In the genomic region with DNA sequence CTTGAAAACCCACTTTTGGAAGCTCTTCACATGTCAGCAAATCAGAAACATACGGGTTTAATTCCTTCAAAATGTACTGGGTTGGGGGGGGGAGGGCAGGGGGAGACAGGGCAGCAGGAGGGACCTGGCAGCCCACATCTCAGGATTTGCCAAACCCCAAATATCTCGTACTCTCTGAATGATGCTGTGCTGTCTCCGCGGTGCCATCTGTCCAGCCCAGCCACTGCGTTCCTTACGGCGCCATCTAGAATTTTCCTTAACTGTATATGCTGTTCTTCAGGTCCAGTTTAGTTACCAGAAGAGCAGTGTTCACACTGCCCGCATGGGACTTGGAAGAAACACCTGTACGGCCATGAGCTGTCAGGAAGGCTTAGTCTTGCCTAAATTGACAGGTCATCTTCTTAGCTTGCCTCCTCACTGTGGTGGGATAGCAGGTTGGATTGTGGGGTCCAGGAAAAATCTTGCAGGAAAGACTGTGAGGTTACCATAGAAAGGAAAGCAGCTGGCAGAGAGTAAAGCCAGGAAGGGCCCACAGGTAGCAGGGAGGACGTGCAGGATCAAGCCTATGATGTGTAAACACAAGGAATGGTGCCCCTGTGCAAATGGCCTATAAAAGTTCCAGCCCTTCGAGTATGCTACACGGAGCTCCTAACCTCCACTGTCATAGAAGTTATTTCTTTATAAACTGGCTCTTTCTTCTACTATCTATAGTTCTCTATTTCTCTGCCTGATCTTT, we compare ENCODE assay signal across 20 mouse cellular contexts.
DNase-seq lines count a peak whose midpoint lies in the region; ATAC-seq and TF ChIP-seq lines count a peak whose summit lies in the region.
"Had no signal": no experiment of that assay in that cellular context is flagged by ENCODE, and none has a peak within 500 bp of the region (broad histone marks: within the 10 kb centered on the region; RNA-seq: fewer than 3 reads in every experiment).

No protein-coding gene starts in this region.

- DNase-seq in forebrain, postnatal 0 days = no peak
- peak; percentile 8 for DNase-seq in midbrain, embryonic 11.5 days (ENCODE audit: low spot score, missing footprints)
- DNase-seq in midbrain, postnatal 0 days (ENCODE audit: low spot score) = no peak
- peak; percentile 25 for DNase-seq in embryonic facial prominence, embryonic 14.5 days (ENCODE audit: low spot score)
- no peak for DNase-seq in adrenal gland, postnatal 36 days
- DNase-seq in spleen, adult 12 weeks (ENCODE audit: low spot score) = no peak
- DNase-seq: B cell, adult 2 months; lung, adult 18-20 months; lung, postnatal 14 days; right cerebral cortex, postnatal 14 days; thymus, adult 18-20 months; thymus, postnatal 4 days had no signal

- 84% methylated on average over 12 of the region's 12 CpGs for WGBS in forebrain, postnatal 0 days
- 90% methylated on average over 12 of the region's 12 CpGs for WGBS in forebrain, embryonic 12.5 days
- WGBS in midbrain, embryonic 11.5 days = 92% methylated on average over 12 of the region's 12 CpGs
- WGBS in midbrain, postnatal 0 days = 89% methylated on average over 12 of the region's 12 CpGs
- WGBS in embryonic facial prominence, embryonic 14.5 days = 76% methylated on average over 12 of the region's 12 CpGs

- H3K27ac ChIP-seq in forebrain, postnatal 0 days (ENCODE audit: low read depth, low read length) = no peak overlapping the region
- H3K27ac ChIP-seq in forebrain, embryonic 12.5 days = no peak overlapping the region
- H3K27ac ChIP-seq in midbrain, embryonic 11.5 days (ENCODE audit: low read depth, low read length) = no peak overlapping the region
- H3K27ac ChIP-seq in midbrain, postnatal 0 days (ENCODE audit: low read depth, low read length) = no peak overlapping the region
- no peak overlapping the region for H3K27ac ChIP-seq in embryonic facial prominence, embryonic 14.5 days (replicated peaks; ENCODE audit: low read depth, low read length)
- H3K27ac ChIP-seq: kidney, postnatal 0 days; stomach, embryonic 15.5 days had no signal

- no peaks in the 10 kb centered on the region for H3K36me3 ChIP-seq in forebrain, postnatal 0 days (ENCODE audit: insufficient read depth)
- H3K36me3 ChIP-seq in forebrain, embryonic 12.5 days (replicated peaks) = no peaks in the 10 kb centered on the region
- no peaks in the 10 kb centered on the region for H3K36me3 ChIP-seq in midbrain, embryonic 11.5 days (ENCODE audit: control insufficient read depth, insufficient read depth, low read length)
- no peaks in the 10 kb centered on the region for H3K36me3 ChIP-seq in midbrain, postnatal 0 days (ENCODE audit: insufficient read depth, low read length)
- H3K36me3 ChIP-seq in embryonic facial prominence, embryonic 14.5 days (ENCODE audit: control insufficient read depth, insufficient read depth, low read length) = no peaks in the 10 kb centered on the region
- H3K36me3 ChIP-seq: stomach, embryonic 15.5 days had no signal

- no peaks in the 10 kb centered on the region for H3K9me3 ChIP-seq in forebrain, postnatal 0 days (ENCODE audit: low read length)
- H3K9me3 ChIP-seq in forebrain, embryonic 12.5 days = no peaks in the 10 kb centered on the region
- H3K9me3 ChIP-seq in midbrain, embryonic 11.5 days (ENCODE audit: control insufficient read depth, low read length) = no peaks in the 10 kb centered on the region
- H3K9me3 ChIP-seq in midbrain, postnatal 0 days (ENCODE audit: low read length) = no peaks in the 10 kb centered on the region
- H3K9me3 ChIP-seq in embryonic facial prominence, embryonic 14.5 days (ENCODE audit: control insufficient read depth, low read length) = no peaks in the 10 kb centered on the region
- H3K9me3 ChIP-seq: stomach, embryonic 15.5 days had no signal

- no peak overlapping the region for H3K4me2 ChIP-seq in forebrain, postnatal 0 days (ENCODE audit: low read depth)
- H3K4me2 ChIP-seq in forebrain, embryonic 12.5 days = no peak overlapping the region
- H3K4me2 ChIP-seq in midbrain, embryonic 11.5 days = no peak overlapping the region
- H3K4me2 ChIP-seq in midbrain, postnatal 0 days (ENCODE audit: low read depth, low read length, poor library complexity, severe bottlenecking) = no peak overlapping the region
- H3K4me2 ChIP-seq in embryonic facial prominence, embryonic 14.5 days (ENCODE audit: low read depth, low read length) = no peak overlapping the region
- H3K4me2 ChIP-seq: liver, embryonic 11.5 days; stomach, embryonic 15.5 days had no signal

- H3K9ac ChIP-seq in forebrain, postnatal 0 days = no peak overlapping the region
- no peak overlapping the region for H3K9ac ChIP-seq in forebrain, embryonic 12.5 days
- H3K9ac ChIP-seq in midbrain, embryonic 11.5 days (ENCODE audit: low read length) = no peak overlapping the region
- H3K9ac ChIP-seq in midbrain, postnatal 0 days (replicated peaks; ENCODE audit: low read length, poor library complexity, severe bottlenecking) = no peak overlapping the region
- no peak overlapping the region for H3K9ac ChIP-seq in embryonic facial prominence, embryonic 14.5 days (ENCODE audit: low read depth, low read length)
- H3K9ac ChIP-seq: stomach, embryonic 15.5 days had no signal

- no peak overlapping the region for H3K4me3 ChIP-seq in forebrain, postnatal 0 days (ENCODE audit: low read depth, low read length)
- no peak overlapping the region for H3K4me3 ChIP-seq in forebrain, embryonic 12.5 days (replicated peaks)
- H3K4me3 ChIP-seq in midbrain, embryonic 11.5 days (ENCODE audit: low read depth, low read length) = no peak overlapping the region
- H3K4me3 ChIP-seq in midbrain, postnatal 0 days (ENCODE audit: low read depth, low read length) = no peak overlapping the region
- no peak overlapping the region for H3K4me3 ChIP-seq in embryonic facial prominence, embryonic 14.5 days (ENCODE audit: low read depth, low read length)
- H3K4me3 ChIP-seq: erythroblast, embryonic 14.5 days; stomach, embryonic 15.5 days had no signal

- TF ChIP-seq CTCF in forebrain, postnatal 0 days (IDR thresholded peaks at IDR 0.05; ENCODE audit: low read depth) = no peak
- no peak for TF ChIP-seq CTCF in midbrain, postnatal 0 days (IDR thresholded peaks at IDR 0.05)

- ATAC-seq in forebrain, postnatal 0 days = peak; percentile 34; the same call in 1 of the 2 replicates
- ATAC-seq in forebrain, embryonic 12.5 days (ENCODE audit: low FRiP score) = no peak
- ATAC-seq in midbrain, embryonic 11.5 days (ENCODE audit: low FRiP score) = no peak
- ATAC-seq in midbrain, postnatal 0 days (ENCODE audit: low FRiP score) = no peak
- no peak for ATAC-seq in embryonic facial prominence, embryonic 14.5 days (ENCODE audit: low read depth)
- ATAC-seq: forebrain, embryonic 14.5 days; inflammation-experienced regulatory T-cells, adult 6 months; midbrain, embryonic 16.5 days had no signal

- H3K27me3 ChIP-seq in forebrain, postnatal 0 days (ENCODE audit: insufficient read depth, low read length) = no peaks in the 10 kb centered on the region
- peaks cover 13% of the 10 kb centered on the region for H3K27me3 ChIP-seq in forebrain, embryonic 12.5 days
- no peaks in the 10 kb centered on the region for H3K27me3 ChIP-seq in midbrain, embryonic 11.5 days (ENCODE audit: control insufficient read depth, insufficient read depth, low read length)
- H3K27me3 ChIP-seq in midbrain, postnatal 0 days (ENCODE audit: insufficient read depth, low read length) = no peaks in the 10 kb centered on the region
- H3K27me3 ChIP-seq in embryonic facial prominence, embryonic 14.5 days (replicated peaks; ENCODE audit: control insufficient read depth, insufficient read depth, low read length) = no peaks in the 10 kb centered on the region
- H3K27me3 ChIP-seq: stomach, embryonic 15.5 days had no signal

- H3K4me1 ChIP-seq in forebrain, postnatal 0 days (ENCODE audit: insufficient read depth) = no peaks in the 10 kb centered on the region
- H3K4me1 ChIP-seq in forebrain, embryonic 12.5 days = peaks cover 15% of the 10 kb centered on the region
- H3K4me1 ChIP-seq in midbrain, embryonic 11.5 days (ENCODE audit: control insufficient read depth, insufficient read depth, low read length) = no peaks in the 10 kb centered on the region
- H3K4me1 ChIP-seq in midbrain, postnatal 0 days (ENCODE audit: insufficient read depth, low read length) = no peaks in the 10 kb centered on the region
- peaks cover 14% of the 10 kb centered on the region for H3K4me1 ChIP-seq in embryonic facial prominence, embryonic 14.5 days (ENCODE audit: control insufficient read depth, insufficient read depth, low read length)
- H3K4me1 ChIP-seq: stomach, embryonic 15.5 days had no signal

Comparison
In these comparisons a context has a peak if more than half of its experiments do, and no peak if none do; other contexts are left out.
1. DNase-seq: peak in midbrain, embryonic 11.5 days (single experiment) and embryonic facial prominence, embryonic 14.5 days (single experiment); none in forebrain, postnatal 0 days (single experiment), midbrain, postnatal 0 days (single experiment), adrenal gland, postnatal 36 days (0 of 2) and spleen, adult 12 weeks (single experiment).